Mouse (Mus musculus) lung, postnatal 10 days (tissue): ENCODE measurements around the gene Bsph2.
A peak's percentile ranks its signal among the peaks of the same experiment; 100 is the strongest.

Source experiments
- DNase-seq: peaks from one replicate; pipeline ENCODE4 v3.0.0; 2021

The Bsph2 gene

GRCm38 (mm10) chr7:13570967-13571366 lies at the start of gene Bsph2:
Gene Bsph2, minus strand, starts transcription at chr7:13571067.
- no peak for DNase-seq

GRCm38 (mm10) chr7:13511539-13511938 lies 59.3 kb downstream of the Bsph2 start:
- peak; percentile 11 for DNase-seq
